8 mouse cellular contexts compared by ENCODE assay signal in the genomic region with DNA sequence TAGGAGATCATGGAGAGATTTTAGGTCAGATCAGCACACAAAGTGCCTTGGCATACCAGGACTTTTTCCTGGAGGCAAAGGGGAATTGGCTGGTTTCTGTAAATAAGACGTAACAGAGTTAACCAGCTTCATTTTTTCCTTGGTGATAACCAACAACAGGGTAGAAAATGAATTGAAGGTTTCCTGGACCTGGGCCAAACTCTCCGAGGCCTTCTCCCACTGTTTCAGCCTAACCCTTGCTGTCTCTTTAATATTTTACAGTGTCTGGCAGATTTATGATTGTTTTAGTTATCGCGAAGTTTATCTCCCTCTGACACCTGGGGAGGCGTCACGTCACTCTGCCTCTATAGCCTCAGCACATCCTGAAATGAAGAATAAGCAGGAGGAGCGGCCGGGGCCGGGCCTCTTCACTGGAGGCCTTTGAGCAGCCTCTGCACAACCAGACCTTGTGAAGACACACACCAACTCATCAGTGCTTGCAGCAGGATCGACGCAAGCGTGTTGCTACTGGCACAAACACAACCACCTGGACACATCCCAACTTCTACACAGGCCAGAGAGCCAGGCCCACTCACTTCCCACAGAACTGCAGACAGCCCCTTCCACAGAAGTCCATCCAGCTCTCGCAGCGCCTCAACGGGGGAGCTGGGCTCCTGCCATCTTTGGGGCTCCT.
DNase-seq lines count a peak whose midpoint lies in the region; ATAC-seq lines count a peak whose summit lies in the region.

No protein-coding gene starts in this region.

- H3K27me3 ChIP-seq in midbrain, embryonic 14.5 days (ENCODE audit: control insufficient read depth, insufficient read depth, low read length), result no peaks in the 10 kb centered on the region
- no peaks in the 10 kb centered on the region for H3K27me3 ChIP-seq in midbrain, embryonic 10.5 days (ENCODE audit: low read depth, poor library complexity, severe bottlenecking)

- ATAC-seq in midbrain, embryonic 14.5 days (ENCODE audit: low FRiP score, low TSS enrichment), result no peak
- ATAC-seq in megakaryocyte progenitor cell, adult 5-6 weeks (replicated peaks; ENCODE audit: poor library complexity), result peak; percentile 52

- H3K36me3 ChIP-seq in midbrain, embryonic 14.5 days (ENCODE audit: control insufficient read depth, insufficient read depth, low read length), result no peaks in the 10 kb centered on the region
- H3K36me3 ChIP-seq in midbrain, embryonic 10.5 days, result no peaks in the 10 kb centered on the region

- no peak overlapping the region for H3K27ac ChIP-seq in midbrain, embryonic 14.5 days (replicated peaks; ENCODE audit: low read depth, low read length)
- H3K27ac ChIP-seq in midbrain, embryonic 10.5 days (replicated peaks), result no peak overlapping the region

- H3K4me1 ChIP-seq in midbrain, embryonic 14.5 days (ENCODE audit: control insufficient read depth, insufficient read depth, low read length), result 0 out of 2 replicates have a peak, but pooled peaks cover 3% of the 10 kb centered on the region
- H3K4me1 ChIP-seq in midbrain, embryonic 10.5 days, result 0 out of 2 replicates have a peak, but pooled peaks cover 3% of the 10 kb centered on the region

- 86% methylated on average over 15 of the region's 15 CpGs for WGBS in midbrain, embryonic 14.5 days
- WGBS in midbrain, embryonic 10.5 days, result 93% methylated on average over 15 of the region's 15 CpGs

- DNase-seq in adrenal gland, postnatal 25 days, result peak; percentile 5
- DNase-seq in adrenal gland, postnatal 4 days (ENCODE audit: low spot score in 2 of 2), result no peak
- peak; percentile 34 for DNase-seq in midbrain, embryonic 14.5 days
- no peak for DNase-seq in midbrain, embryonic 10.5 days (ENCODE audit: low spot score)
- peak; percentile 67 for DNase-seq in fat pad, adult 2 months (ENCODE audit: extremely low read depth, low read depth, low spot score)
- DNase-seq in kidney, postnatal 4 days, result peak; percentile 4 to 12
- DNase-seq in urinary bladder, postnatal 25 days (ENCODE audit: low spot score), result no peak

- H3K4me3 ChIP-seq in midbrain, embryonic 14.5 days (replicated peaks; ENCODE audit: low read depth, low read length), result no peak overlapping the region
- no peak overlapping the region for H3K4me3 ChIP-seq in midbrain, embryonic 10.5 days

- H3K4me2 ChIP-seq in midbrain, embryonic 14.5 days (ENCODE audit: low read length), result no peak overlapping the region

- no peaks in the 10 kb centered on the region for H3K9me3 ChIP-seq in midbrain, embryonic 14.5 days (ENCODE audit: control insufficient read depth, low read length)
- H3K9me3 ChIP-seq in midbrain, embryonic 10.5 days (replicated peaks), result no peaks in the 10 kb centered on the region

- H3K9ac ChIP-seq in midbrain, embryonic 14.5 days (replicated peaks; ENCODE audit: low read length), result no peak overlapping the region

Comparison
In these comparisons a context has a peak if more than half of its experiments do, and no peak if none do; other contexts are left out.
1. DNase-seq: peak in adrenal gland, postnatal 25 days (single experiment), midbrain, embryonic 14.5 days (single experiment), fat pad, adult 2 months (single experiment) and kidney, postnatal 4 days (2 of 2); none in adrenal gland, postnatal 4 days (0 of 2), midbrain, embryonic 10.5 days (single experiment) and urinary bladder, postnatal 25 days (single experiment).